Mouse (Mus musculus) cerebellum, adult 2 months (tissue): ENCODE measurements at regions not wholly inside any gene's neighbourhood (a gene's known extent, or its start where the extent isn't known, plus 50 kb on each side); places are given as distances from the start of the nearest gene placed in this dataset.

Experiments used
- CTCF ChIP-seq: fragments of 200-500 bp; IDR thresholded peaks from 2 replicates; pipeline ENCODE4 v1.5.1; 2011; ENCODE audit warnings: low read depth, mild to moderate bottlenecking, control low read depth, low read length, moderate library complexity, borderline replicate concordance; ENCODE audit not compliant: insufficient read depth
- POLR2A ChIP-seq: fragments of 200-500 bp; IDR thresholded peaks from 2 replicates; pipeline ENCODE4 v1.6.1; 2011; ENCODE audit warnings: low read length, control low read depth, borderline replicate concordance; ENCODE audit not compliant: insufficient read depth

DNA sequence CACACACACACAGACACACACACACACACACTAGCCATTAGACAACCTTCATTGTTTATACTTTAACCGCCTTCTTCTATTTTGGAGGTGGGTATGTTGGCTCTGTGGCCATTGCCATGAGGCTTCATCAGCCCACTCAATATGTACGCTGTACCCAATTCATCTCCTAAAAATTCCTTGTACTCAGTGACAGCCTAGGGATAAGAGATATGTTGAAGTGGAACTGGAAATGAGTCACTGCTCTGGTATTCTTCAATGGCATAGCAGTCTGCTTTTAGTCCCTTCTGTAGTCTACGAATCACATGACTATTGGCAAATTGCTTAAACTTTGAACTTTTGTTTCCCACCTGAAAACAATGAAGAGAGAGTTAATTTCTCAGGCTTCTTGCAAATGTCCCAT, 349.6 kb upstream of the Got2 start:
- TF ChIP-seq POLR2A = no peak
- no peak for TF ChIP-seq CTCF
